Mouse (Mus musculus) right cerebral cortex, adult 18-20 months (tissue): Measurements from ENCODE around the gene Rasgef1a.

ENCODE experiments used
- DNase-seq: peaks from one replicate; pipeline ENCODE4 v3.0.0; 2022; ENCODE audit warnings: mixed read lengths

The Rasgef1a gene

DNA sequence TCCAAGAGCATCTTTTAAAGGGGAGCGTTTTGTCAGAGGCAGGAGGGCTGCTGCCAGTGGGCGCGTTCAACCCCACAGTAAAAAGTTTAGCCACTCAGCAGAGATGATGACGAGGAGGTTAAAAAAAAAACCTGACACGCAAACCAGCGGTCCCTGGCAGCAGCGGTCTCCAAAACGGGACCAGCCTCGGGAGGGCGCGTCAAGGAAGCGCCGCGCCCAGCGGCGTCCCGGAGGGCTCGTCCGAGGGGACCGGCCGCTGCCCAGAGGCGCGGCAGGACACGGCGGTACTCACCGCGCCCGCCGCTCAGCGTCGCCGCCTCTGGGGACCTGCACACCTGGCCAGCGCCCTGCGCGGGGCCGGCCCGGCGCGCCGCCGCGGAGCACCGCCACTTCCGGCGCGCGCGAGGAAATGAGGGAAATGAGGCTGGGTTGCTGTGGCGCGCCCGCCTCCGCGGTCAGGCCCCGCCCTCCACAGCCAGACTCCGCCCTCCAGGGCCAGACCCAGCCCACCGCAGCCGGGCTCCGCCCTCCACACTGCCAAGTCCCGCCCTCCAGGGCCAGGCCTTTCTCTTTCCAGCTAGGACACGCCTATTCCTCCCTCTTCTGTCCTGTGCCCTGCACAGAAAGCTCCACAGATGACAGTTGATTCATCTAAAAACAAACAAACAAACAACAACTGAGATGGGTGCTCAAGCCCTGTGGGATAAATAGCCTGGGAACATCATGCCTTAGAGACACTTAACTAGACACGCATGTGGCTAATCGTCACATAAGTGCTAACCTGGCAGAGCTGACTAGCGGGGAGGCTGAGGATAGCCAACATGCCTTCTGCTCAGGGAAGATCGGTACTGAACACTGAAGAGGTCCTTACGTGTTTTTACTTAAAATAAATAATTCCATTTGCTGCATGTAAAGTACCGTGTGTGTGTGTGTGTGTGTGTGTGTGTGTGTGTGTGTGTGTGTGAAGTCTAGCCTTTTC, 127.8 kb downstream of the Rasgef1a start, which contains the start of gene Csgalnact2:
Gene Csgalnact2, minus strand, starts transcription at position 410 of the 979 bp plus-strand sequence.
- peak; percentile 94 for DNase-seq

GRCm38 (mm10) chr6:118140961-118141360, 129.7 kb downstream of the Rasgef1a start:
- no peak for DNase-seq
